Mouse (Mus musculus) limb, embryonic 11.5 days (tissue): Measurements from ENCODE around the gene Igsf3. TPM values are rescaled to one million over a fixed set of nuclear protein-coding genes. Genes with fewer than 3 reads are reported as not detected.

Experiments used
- ATAC-seq: fragments of 200-750 bp; cut with Nextera tagmentation; 2 replicates; pipeline ENCODE4 v1.8.0; 2017; ENCODE audit warnings: low read depth; ENCODE audit not compliant: insufficient number of reproducible peaks, low FRiP score, low TSS enrichment
- DNase-seq: peaks from one replicate; pipeline ENCODE4 v3.0.0-alpha.2; 2015; ENCODE audit warnings: low spot score
- H3K27ac ChIP-seq: fragments of 300-500 bp; sonication (generic); replicated peaks from 2 replicates; pipeline ENCODE4 v1.5.1; 2014; ENCODE audit warnings: low read depth, mild to moderate bottlenecking, low read length
- H3K27me3 ChIP-seq: fragments of 300-500 bp; sonication (generic); 2 replicates; pipeline ENCODE4 v1.6.1; 2014; ENCODE audit warnings: mild to moderate bottlenecking, low read length, mixed read lengths; ENCODE audit not compliant: control insufficient read depth, insufficient read depth
- H3K36me3 ChIP-seq: fragments of 300-500 bp; sonication (generic); 2 replicates; pipeline ENCODE4 v1.6.1; 2014; ENCODE audit warnings: mild to moderate bottlenecking, low read length, moderate library complexity, mixed read lengths; ENCODE audit not compliant: control insufficient read depth, insufficient read depth
- H3K4me1 ChIP-seq: fragments of 300-500 bp; sonication (generic); 2 replicates; pipeline ENCODE4 v1.6.1; 2014; ENCODE audit warnings: low read length, mixed read lengths; ENCODE audit not compliant: control insufficient read depth, insufficient read depth
- H3K4me2 ChIP-seq: fragments of 300-500 bp; sonication (generic); 2 replicates; pipeline ENCODE4 v1.6.1; 2014; ENCODE audit warnings: low read depth, mild to moderate bottlenecking, moderate library complexity; ENCODE audit not compliant: severe bottlenecking
- H3K4me3 ChIP-seq: fragments of 300-500 bp; sonication (generic); 2 replicates; pipeline ENCODE4 v1.5.1; 2014; ENCODE audit warnings: low read depth, low read length
- H3K9ac ChIP-seq: fragments of 300-500 bp; sonication (generic); 2 replicates; pipeline ENCODE4 v1.6.1; 2014; ENCODE audit warnings: mild to moderate bottlenecking, low read length
- H3K9me3 ChIP-seq: fragments of 300-500 bp; sonication (generic); 2 replicates; pipeline ENCODE4 v1.6.1; 2016; ENCODE audit warnings: low read length; ENCODE audit not compliant: control insufficient read depth
- WGBS: fragments of 180-500 bp; shearing (Covaris S2); extraction: QIAGEN DNeasy Blood & Tissue Kit; methylation state at CpG from one replicate; pipeline ENCODE4 v1.1.7; 2014; 5-methylcytosine and 5-hydroxymethylcytosine counted together
- polyA plus RNA-seq: library from polyadenylated mRNA; unstranded; fragments of >200 nt; fragmentation: Nextera tagmentation; extraction: Ambion mirVana; gene quantifications from 2 replicates; pipeline ENCODE4 v1.2.1, GENCODE M21; 2014

The Igsf3 gene
- polyA plus RNA-seq = 57.5 and 60.1 TPM in 2 replicates

DNA sequence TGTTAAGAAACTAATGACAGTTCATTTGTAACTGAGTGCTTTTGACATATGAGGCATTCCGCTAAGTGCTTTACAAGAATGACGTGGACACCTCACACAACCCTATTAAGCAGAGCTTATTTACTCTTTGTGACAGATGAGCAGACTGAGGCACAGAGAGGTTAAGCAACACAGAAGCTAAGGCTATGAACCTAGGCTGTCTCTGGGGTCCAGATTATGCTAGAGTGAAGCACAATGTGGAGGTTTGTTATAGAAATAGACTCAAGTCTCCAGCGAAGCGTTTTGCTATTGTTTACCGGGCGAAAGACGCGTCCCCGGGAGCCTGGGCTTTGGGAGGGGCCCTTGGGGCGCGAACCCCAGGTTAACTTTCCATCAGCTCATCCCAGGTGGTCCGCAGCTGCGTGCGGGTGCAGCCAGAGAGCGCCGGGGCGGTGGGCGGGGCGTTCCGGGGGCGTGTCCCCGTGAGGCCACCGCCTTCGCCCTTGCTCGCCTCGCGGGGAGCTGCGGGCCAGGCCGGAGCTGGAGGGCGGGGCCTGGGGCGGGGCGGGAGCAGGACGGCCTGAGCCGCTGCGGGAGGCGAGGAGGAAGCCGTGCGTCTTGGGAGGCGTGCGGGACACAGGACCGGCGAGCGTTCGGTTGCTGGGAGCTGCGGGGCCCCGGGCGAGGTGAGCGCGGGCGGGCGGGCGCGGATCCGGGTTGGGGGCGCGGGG, at the start of gene Igsf3:
Igsf3 (plus strand) TSS at position 546 of the 710 bp plus-strand sequence.
- H3K4me1 ChIP-seq = peaks cover 32% of the 10 kb centered on the region

DNA sequence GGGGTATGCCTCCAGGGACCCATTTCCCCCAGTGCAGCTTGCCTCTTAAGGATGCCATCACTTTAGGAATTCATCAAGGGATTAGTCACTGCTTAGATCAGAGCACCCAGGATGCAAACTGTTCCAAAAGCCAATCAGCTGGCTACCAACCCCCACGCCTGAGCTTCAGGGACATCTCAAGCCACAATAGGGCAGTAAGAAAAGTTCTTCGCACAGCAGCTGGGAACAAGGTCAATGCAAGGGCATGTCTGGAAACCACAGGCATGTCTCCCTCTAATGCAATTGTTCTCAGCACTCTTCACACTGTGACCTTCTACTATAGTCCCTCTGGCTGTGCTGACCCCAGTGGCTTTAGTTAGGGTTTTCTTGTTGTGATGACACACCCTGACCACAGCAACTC, 49.6 kb upstream of the Igsf3 start:
- DNase-seq (no peak), ATAC-seq (no peak)
- H3K4me2 ChIP-seq = no peak overlapping the region
- H3K9ac ChIP-seq = no peak overlapping the region
- H3K27ac ChIP-seq = no peak overlapping the region
- H3K27me3 ChIP-seq = no peaks in the 10 kb centered on the region
- WGBS = 69% methylated on average over 2 of the region's 2 CpGs
- H3K36me3 ChIP-seq = no peaks in the 10 kb centered on the region
- peaks cover 18% of the 10 kb centered on the region; the same call in 1 of the 2 replicates for H3K4me1 ChIP-seq
- H3K4me3 ChIP-seq = no peak overlapping the region
- H3K9me3 ChIP-seq = no peaks in the 10 kb centered on the region

More for the DNA sequence above, at the start of gene Igsf3:
- ATAC-seq (peak; percentile 86), DNase-seq (peak; percentile 90)
- Histone ChIP-seq H3K36me3 (no peaks in the 10 kb centered on the region; the same call in 1 of the 2 replicates), H3K4me3 (peak within 1 kb of the TSS; percentile 89), H3K27me3 (no peaks in the 10 kb centered on the region), H3K27ac (peak within 1 kb of the TSS; percentile 68), H3K4me2 (peak within 1 kb of the TSS; percentile 85), H3K9ac (peak within 1 kb of the TSS; percentile 93), H3K9me3 (no peaks in the 10 kb centered on the region)
- 4% methylated on average over 43 of the region's 56 CpGs for WGBS

DNA sequence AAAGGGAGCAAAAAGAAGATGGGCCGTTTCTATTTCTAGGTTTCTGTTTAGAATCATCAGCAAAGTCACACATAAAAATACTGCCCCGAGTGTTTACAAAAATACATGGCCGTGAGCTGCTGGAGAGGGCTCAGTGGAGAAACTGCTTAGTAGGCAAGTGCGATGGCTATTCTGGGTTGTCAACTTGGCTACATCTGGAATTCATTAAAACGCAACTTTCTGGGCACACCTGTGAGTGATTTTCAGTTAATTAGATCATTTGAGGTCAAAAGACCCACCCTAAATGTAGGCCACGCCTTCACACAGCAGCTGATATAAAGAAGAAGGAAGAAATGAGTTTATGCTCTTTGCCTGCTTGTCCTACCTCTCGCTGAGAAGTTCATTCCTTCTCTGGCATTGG, 48.3 kb upstream of the Igsf3 start:
- Histone ChIP-seq H3K4me3 (no peak overlapping the region), H3K4me1 (peaks cover 12% of the 10 kb centered on the region; the same call in 1 of the 2 replicates), H3K36me3 (no peaks in the 10 kb centered on the region), H3K9me3 (no peaks in the 10 kb centered on the region), H3K27ac (peak overlapping the region; percentile 76), H3K4me2 (0 out of 2 replicates have a peak overlapping the region, but pooled peaks have one; percentile 0), H3K27me3 (no peaks in the 10 kb centered on the region), H3K9ac (no peak overlapping the region)
- 17% methylated on average over 7 of the region's 7 CpGs for WGBS
- peak; percentile 73 for DNase-seq
- ATAC-seq = peak; percentile 65; the same call in 1 of the 2 replicates

DNA sequence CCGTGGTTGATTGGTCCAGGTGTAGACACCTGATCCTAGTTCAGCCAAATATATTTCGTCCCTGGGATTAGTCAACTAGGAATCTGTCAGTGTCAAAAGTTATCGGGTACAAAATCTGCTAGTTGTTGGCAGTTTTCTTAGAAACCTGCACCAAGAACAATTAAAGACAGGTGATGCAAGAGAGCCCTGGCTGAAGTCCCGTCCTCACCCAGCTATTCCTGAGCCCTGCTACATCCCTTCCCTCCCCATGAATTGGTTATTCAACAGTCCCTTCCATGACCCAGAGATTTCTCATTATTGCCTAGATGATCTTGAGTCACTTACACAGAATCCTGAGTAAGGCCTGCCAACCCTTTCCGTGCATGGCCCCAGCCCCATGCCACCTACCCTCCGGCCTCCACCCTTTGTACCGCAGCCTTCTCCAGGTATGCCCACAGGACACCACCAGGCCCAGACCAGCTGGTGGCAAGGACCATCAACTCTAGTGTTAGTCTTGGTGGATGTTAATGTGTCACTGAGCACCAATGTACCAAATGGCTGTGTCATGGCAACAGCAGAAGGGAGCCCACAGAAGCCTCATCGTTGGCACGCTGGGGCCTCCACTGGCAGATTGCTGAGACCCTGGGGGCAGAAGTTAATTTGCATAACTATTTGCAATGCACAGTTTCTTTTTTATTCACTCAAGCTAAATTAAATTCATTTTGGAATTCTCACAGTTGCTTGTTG, 33.5 kb upstream of the Igsf3 start:
- no peak for ATAC-seq
- WGBS = 92% methylated on average over 9 of the region's 9 CpGs

DNA sequence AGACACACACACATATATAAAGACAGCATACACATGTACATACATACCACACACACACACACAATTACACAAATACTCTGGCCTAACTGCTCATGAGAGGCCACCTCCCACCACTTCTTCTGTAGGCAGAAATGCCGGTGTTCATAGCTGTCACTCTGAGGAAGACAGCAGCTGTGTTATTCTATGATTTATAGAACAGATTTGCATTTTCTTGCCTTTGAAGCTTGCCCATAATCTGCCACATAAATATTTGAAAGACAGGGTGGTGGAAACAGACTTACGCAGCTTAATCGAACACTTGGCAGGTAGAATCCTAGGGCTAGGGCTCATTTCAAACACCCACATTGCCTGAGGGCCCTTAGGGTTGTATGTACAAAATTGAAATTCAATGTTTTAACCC, 32.6 kb upstream of the Igsf3 start:
- Histone ChIP-seq H3K9me3 (no peaks in the 10 kb centered on the region), H3K36me3 (no peaks in the 10 kb centered on the region), H3K4me3 (no peak overlapping the region), H3K27me3 (no peaks in the 10 kb centered on the region), H3K4me1 (peaks cover 12% of the 10 kb centered on the region), H3K4me2 (no peak overlapping the region), H3K9ac (no peak overlapping the region), H3K27ac (no peak overlapping the region)
- no peak for ATAC-seq
- DNase-seq = no peak
- 78% methylated on average over 3 of the region's 3 CpGs for WGBS

More for the DNA sequence above, 33.5 kb upstream of the Igsf3 start:
- H3K9ac ChIP-seq = no peak overlapping the region
- no peaks in the 10 kb centered on the region for H3K36me3 ChIP-seq
- H3K9me3 ChIP-seq = no peaks in the 10 kb centered on the region
- no peak overlapping the region for H3K4me2 ChIP-seq
- no peak overlapping the region for H3K27ac ChIP-seq
- DNase-seq = no peak
- H3K4me3 ChIP-seq = no peak overlapping the region
- H3K4me1 ChIP-seq = 0 out of 2 replicates have a peak, but pooled peaks cover 4% of the 10 kb centered on the region
- no peaks in the 10 kb centered on the region for H3K27me3 ChIP-seq

DNA sequence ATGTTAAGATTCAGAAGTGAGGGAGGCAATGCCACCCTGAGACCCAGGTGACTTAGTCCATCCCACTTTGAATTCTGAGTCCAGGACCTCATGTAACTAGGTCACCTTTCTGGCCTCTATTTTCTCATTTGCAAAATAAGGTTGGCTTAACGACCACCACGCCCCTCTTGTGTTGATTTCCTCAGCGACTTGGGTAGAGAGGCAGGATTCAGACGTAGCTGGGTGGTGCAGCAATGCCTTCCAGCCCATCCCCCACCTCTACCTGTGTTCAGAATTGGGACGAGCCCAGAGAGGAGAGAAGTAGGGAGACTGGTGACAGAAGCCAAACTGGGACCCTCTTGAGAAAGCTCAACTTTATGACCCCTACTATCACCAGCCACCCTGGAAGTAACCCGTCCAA, 31.6 kb upstream of the Igsf3 start:
- Histone ChIP-seq H3K4me1 (peaks cover 19% of the 10 kb centered on the region), H3K36me3 (no peaks in the 10 kb centered on the region), H3K4me2 (no peak overlapping the region), H3K4me3 (no peak overlapping the region), H3K9ac (no peak overlapping the region), H3K9me3 (no peaks in the 10 kb centered on the region), H3K27ac (no peak overlapping the region), H3K27me3 (no peaks in the 10 kb centered on the region)
- ATAC-seq (no peak), DNase-seq (no peak)
- 58% methylated on average over 6 of the region's 6 CpGs for WGBS

DNA sequence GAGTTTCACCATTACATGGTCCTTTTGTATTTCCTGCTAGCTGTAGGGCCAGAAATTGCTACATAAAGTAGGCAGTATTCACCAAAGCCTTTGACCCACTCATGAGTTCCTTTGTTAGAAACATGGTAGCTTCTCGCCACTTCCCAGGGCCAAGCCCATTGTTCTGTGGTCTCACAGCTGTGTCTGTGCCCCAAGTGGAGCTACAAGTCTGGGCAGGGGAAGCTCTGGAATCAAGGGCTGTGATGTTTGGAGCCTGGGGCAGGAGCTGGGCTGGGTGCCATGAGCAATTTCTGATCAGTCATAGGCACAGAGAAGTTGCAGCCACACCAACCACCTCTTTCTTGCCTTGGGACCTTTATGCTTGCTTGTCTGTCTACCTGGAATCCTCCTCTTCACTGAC, 30.1 kb upstream of the Igsf3 start:
- peaks cover 25% of the 10 kb centered on the region for H3K4me1 ChIP-seq
- no peak overlapping the region for H3K4me3 ChIP-seq
- no peaks in the 10 kb centered on the region for H3K9me3 ChIP-seq
- no peak overlapping the region for H3K9ac ChIP-seq
- 92% methylated on average over 1 of the region's 1 CpGs for WGBS
- no peaks in the 10 kb centered on the region for H3K27me3 ChIP-seq
- H3K36me3 ChIP-seq = no peaks in the 10 kb centered on the region
- DNase-seq = no peak
- 0 out of 2 replicates have a peak overlapping the region, but pooled peaks have one; percentile 6 for H3K27ac ChIP-seq
- no peak for ATAC-seq
- H3K4me2 ChIP-seq = no peak overlapping the region

DNA sequence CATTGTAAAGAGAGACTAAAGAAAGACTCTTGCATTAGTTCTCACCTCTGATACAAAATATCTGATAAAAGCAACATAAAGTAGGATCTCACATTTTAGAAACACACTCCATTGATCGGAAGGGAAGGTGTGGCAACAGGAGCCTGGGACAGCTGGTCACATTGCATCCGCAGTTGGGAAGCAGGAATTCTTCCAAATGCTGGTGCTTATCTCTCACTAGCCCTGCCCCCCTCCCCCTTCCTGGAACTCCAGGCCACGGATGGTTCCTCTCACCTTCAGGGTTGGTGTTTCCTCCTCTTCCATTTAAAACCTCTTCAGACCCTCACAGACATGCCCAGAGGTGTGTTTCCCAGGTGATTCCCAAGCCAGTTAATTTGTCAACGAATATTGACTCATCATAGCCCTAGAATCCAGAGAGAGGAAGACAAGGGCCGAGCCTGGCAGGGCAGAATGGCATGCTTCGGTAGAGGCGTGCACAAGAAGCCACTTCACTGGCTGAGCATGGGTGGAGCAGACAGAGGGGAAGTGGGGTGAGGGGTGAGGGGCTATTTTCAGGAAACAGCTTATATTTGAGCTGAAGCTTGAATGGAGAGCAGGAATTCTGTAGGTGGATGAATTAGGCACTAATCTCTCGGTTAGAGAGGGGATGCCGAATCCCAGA, 28.3 kb upstream of the Igsf3 start:
- Histone ChIP-seq H3K4me2 (no peak overlapping the region), H3K27me3 (no peaks in the 10 kb centered on the region), H3K36me3 (no peaks in the 10 kb centered on the region), H3K4me3 (no peak overlapping the region), H3K9me3 (no peaks in the 10 kb centered on the region), H3K9ac (no peak overlapping the region), H3K4me1 (peaks cover 25% of the 10 kb centered on the region), H3K27ac (peak overlapping the region; percentile 59; the same call in 1 of the 2 replicates)
- DNase-seq (no peak), ATAC-seq (no peak)
- 65% methylated on average over 9 of the region's 9 CpGs for WGBS
